Mouse (Mus musculus): ENCODE results near the gene Six3.

- TF ChIP-seq CTCF (IDR thresholded peaks at IDR 0.05; ENCODE audit: low read depth, low read length) (no peak), POLR2A (IDR thresholded peaks at IDR 0.05; ENCODE audit: extremely low read depth, insufficient read depth, low read length) (no peak)
Observed at GRCm38 (mm10) chr17:85614722-85615331, 1.4 kb downstream of the Six3 start.

All from liver, adult 2 months (tissue).